Mouse (Mus musculus): Measurements from ENCODE around the gene Arid3c.
"Not testable (repeated sequence)": the region's sequence is repeated elsewhere in the genome, so short reads cannot be mapped to it uniquely, and the experiment has no call there.

DNA sequence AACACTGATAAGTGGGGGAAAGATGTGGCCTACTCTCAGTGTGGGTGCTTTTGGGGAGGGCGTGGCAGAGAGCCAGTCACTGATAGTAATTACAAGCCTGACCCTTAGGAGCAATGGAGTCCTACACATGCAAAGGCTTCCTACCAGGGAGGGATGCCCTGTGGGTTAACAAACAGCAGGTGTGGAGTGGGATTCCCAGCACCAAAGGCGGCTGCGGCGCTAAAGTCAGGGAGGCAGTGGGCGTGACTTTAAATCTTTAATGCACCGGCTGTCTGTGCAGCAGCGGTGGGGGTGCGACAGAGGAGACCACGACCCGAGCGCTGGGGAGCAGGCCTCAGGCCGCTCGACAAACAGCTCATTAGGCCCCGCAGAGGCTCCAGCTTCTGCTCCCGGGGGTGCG is 42.0 kb upstream of the Arid3c start:
- TF ChIP-seq POLR2A (IDR thresholded peaks at IDR 0.05; ENCODE audit: borderline replicate concordance, extremely low read depth, insufficient read depth, insufficient read length, poor library complexity, severe bottlenecking); CTCF (IDR thresholded peaks at IDR 0.05; ENCODE audit: borderline replicate concordance, extremely low read depth, insufficient read depth, insufficient read length): not testable (repeated sequence)
